Mouse (Mus musculus) heart, adult 8-10 months (tissue): ENCODE results near the gene Sphk1. TPM values are rescaled to one million over a fixed set of nuclear protein-coding genes. Genes with fewer than 3 reads are reported as not detected.
A peak's percentile ranks its signal among the peaks of the same experiment; 100 is the strongest.

ENCODE experiments used
- DNase-seq: peaks from one replicate; pipeline ENCODE4 v3.0.0; 2022; ENCODE audit warnings: low spot score
- total RNA-seq, 4 experiments: library from RNA; stranded (reverse); gene quantifications; 2 replicates each; pipeline ENCODE4 v1.2.4; 2022

Sphk1 gene
- total RNA-seq, 4 experiments from 2014 or later: 0.57 to 1.3 (median 0.98) TPM

GRCm38 (mm10) chr11:116536685-116537084 is 6.0 kb downstream of the Sphk1 start:
- no peak for DNase-seq

GRCm38 (mm10) chr11:116537388-116537787 is 6.7 kb downstream of the Sphk1 start:
- no peak for DNase-seq

GRCm38 (mm10) chr11:116538142-116538735 is 7.5 kb downstream of the Sphk1 start:
- DNase-seq: no peak

DNA sequence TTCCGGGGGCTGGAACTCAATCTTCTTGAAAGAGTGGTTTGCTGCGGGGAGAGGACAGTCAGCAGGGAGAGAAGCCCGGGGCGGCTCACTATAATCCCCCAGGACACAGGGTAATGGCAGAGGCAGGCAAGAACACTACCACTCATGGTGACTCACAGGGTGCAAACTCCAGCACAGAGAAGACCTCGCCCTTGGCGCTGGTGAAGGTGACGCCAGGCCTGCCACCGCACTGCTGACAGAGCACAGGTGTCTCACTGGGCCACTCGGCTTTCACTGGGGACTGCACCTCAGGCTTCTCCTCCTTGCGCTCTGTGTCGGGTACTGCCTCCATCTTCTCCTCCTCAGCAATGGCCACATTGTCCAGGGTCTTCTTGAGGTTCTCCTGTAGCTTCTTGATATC is 10.5 kb downstream of the Sphk1 start:
- DNase-seq: no peak

GRCm38 (mm10) chr11:116543110-116543509 is 12.4 kb downstream of the Sphk1 start:
- no peak for DNase-seq

DNA sequence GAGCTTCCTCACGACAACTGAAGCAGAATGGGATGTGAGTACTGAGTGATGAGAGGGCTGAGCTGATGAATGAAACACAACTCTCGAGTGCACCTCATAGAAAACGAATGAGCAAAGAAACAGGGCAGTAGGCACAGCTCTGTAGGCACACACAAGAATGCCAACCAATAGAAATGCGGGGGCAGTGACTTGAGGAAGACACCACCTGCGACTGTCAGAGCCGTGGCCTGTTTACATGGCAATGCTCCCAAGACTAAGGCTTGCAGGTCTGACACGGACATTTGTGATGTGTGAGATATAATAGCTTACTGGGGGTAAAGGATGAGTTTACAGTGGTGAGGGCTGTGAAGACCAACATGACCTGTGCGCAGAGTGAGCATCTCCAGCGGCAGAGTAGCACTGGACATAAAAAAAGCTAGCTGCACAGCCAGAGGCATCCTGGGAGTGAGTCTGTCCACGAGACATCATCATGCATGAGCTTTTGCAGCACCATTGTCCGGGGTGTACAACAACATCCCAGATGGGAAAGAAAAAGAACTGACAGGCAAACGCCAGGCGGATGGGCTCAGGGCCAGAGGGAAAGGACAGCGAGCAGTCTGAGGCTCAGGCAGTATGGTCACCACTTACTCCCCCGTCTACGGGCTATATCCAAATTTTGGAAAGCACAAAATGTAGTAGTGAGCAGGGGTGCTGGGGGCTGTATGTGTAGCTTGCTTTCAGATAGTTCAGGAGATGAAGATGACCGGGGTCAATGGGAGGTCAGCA is 16.8 kb downstream of the Sphk1 start:
- no peak for DNase-seq

- DNase-seq: no peak
Observed at GRCm38 (mm10) chr11:116548780-116549179, 18.1 kb downstream of the Sphk1 start.

- no peak for DNase-seq
Observed at GRCm38 (mm10) chr11:116549273-116550038, 18.7 kb downstream of the Sphk1 start.

GRCm38 (mm10) chr11:116550748-116551147 is 20.0 kb downstream of the Sphk1 start:
- peak; percentile 21 for DNase-seq

DNA sequence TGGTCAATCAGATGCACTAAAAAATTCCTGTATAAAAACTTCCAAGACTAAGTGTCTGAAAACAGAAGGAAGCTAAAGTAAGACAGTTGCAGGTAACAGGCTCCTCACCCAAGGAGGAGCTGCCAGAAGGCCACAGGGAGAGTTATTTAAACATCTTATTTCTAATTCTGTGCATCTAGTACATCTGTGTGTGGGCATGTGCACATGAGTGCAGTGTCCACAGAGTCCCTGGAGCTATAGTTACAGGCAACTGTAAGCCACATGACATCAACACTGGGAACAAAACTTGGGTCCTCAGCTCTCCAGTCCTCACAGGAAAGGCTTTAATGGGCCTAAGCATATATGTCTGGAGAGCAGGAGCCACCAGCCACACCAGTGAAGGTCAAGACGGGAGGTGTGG is 21.5 kb downstream of the Sphk1 start:
- no peak for DNase-seq

DNA sequence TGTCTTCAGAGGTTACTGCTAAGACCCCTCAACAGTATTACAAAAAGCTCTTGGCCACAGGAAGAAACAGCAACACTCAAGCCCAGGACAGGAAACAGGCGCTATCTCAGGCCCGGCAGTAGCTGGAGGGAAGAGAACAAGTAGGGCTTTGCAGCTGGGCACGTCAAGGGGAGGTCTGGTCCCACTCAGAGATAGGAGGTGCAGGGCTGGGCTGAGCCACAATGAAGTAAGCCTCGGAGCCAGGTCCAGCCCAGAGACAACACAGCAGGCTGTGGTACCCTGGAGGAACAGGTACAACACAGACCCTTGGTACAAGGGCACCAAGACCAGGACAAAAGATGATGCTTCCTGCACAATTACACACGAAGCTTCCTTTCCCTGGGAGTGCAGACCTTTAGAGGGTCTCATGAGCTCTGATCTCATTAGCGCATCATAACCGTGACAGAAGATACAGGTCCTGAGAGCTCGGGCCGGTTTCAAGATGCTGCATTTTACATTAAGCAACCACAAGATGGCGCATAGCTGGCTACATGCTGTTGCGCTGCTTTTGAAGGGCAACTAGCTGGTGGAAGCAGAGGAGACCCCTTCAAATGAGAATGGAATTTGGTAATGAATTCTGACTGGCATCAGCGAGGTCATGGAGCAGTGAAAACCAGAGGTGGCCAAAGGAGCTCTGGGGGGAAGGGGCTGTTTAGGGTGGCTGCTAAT is 23.6 kb downstream of the Sphk1 start:
- DNase-seq: no peak

DNA sequence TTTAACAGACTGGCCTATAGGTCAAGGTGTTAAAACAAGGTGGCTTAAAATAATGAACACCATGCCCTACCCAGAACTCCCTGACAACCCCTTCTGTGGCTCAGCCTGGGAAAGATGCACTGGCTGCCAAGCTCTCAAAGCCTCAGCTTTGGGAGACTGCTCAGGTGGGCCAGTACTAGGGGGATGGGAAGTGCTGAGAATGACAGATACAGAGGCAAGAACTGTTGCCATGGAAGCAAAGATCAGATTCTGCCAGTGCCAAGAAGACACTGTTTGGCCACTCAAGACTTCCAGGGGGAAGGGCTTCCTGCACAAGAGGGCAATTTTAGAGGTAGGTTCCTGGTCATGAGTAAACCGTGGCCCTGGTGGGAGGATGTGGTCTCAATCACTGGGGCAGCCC is 24.8 kb downstream of the Sphk1 start:
- DNase-seq: no peak

GRCm38 (mm10) chr11:116556308-116556707 is 25.6 kb downstream of the Sphk1 start:
- DNase-seq: no peak

GRCm38 (mm10) chr11:116565283-116566041 is 34.7 kb downstream of the Sphk1 start:
- DNase-seq: no peak

GRCm38 (mm10) chr11:116567531-116567930 is 36.8 kb downstream of the Sphk1 start:
- DNase-seq: no peak

- no peak for DNase-seq
Observed at GRCm38 (mm10) chr11:116570821-116571220, 40.1 kb downstream of the Sphk1 start.

- peak; percentile 53 for DNase-seq
Observed at GRCm38 (mm10) chr11:116571767-116572679, 41.3 kb downstream of the Sphk1 start.

- peak; percentile 33 for DNase-seq
Observed at GRCm38 (mm10) chr11:116572756-116573543, 42.2 kb downstream of the Sphk1 start.

DNA sequence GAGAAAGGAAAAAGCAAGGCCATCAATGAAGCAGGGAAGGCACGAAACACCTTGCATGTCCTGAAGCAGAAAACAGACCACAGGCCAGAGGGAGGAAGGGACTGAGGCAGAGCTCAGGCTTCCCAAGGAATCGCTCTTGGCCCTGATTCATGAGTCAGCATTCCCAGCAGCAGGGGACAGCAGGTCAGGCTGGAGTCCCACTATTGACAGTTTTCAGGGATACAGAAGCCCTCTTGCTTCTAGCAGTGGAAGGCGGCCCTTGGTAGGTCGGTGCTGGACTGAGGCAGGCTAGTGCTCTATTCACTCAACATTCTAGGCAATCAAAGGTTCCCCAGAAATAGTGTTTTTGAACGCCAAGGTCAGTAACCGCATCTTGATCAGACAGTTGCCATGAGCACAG is 43.8 kb downstream of the Sphk1 start:
- no peak for DNase-seq
